Mouse (Mus musculus) G1E-ER4 (cell line): ENCODE measurements around the gene ccdc198. TPM values are rescaled to one million over a fixed set of nuclear protein-coding genes. Genes with fewer than 3 reads are reported as not detected.

ENCODE experiments used
- GATA1 ChIP-seq: IDR thresholded peaks from one replicate; pipeline ENCODE4 v1.8.0; 2012; ENCODE audit warnings: low read length, inconsistent platforms
- polyA plus RNA-seq: library from polyadenylated mRNA; stranded (reverse); fragments of >175 nt; gene quantifications from 2 replicates; pipeline ENCODE4 v1.2.3, GENCODE M21; 2012

The ccdc198 gene
- polyA plus RNA-seq, 1 experiment: not detected

- TF ChIP-seq GATA1: no peak
Measured at GRCm38 (mm10) chr14:49221771-49222170, 23.5 kb downstream of the ccdc198 start.

GRCm38 (mm10) chr14:49218677-49219076 is 26.6 kb downstream of the ccdc198 start:
- no peak for TF ChIP-seq GATA1

DNA sequence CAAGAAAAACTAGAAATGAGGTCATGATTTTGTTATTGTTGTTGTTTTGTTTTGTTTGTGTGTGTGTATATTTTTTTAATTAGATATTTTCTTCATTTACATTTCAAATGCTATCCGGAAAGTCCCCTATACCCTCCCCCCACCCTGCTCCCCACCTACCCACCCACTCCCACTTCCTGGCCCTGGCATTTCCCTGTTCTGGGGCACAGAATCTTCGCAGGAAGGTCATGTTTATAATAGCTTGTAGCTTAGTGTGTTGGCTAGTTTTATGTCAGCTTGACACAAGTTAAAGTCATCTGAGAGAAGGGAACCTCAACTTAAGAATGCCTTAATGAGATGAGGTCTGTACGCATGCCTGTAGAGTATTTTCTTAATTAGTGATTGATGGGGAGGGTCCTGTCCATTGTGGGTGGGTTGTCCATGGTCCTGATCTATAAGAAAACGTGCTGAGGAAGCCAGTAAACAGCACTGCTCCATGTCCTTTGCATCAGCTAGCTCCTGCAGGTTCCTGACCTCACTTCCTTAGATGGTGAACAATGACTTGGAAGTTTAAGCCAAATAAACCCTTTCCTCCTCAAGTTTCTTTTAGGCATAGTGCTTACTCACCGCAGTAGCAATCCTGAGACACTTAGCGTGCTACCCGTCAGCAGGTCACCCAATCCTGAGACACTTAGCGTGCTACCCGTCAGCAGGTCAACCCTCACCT is 44.0 kb downstream of the ccdc198 start:
- TF ChIP-seq GATA1: no peak

DNA sequence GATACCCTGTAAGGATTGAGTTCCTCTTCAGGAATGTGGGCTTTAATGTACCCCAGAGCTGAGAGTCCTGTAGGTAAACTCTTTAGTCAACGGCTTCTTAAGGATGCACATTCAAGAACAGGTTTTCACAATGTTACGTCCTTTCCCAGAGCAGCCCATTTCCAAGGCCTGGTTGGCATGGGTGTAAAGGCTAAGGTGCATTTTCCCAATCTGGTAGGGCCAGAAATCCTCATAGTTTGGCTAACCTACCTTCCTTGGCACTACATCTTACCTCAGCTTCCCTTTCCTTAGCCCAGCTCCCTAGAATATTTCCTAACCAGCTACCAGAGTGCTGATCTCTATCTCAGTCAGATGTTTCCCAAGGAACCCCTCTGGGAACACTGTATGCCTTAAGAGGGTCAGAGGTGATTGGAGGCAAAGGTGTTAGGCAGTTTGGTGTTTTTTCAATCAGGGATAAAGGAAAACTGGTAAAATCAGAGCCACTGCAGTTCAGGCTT is 48.2 kb downstream of the ccdc198 start:
- no peak for TF ChIP-seq GATA1

- no peak for TF ChIP-seq GATA1
Measured at GRCm38 (mm10) chr14:49186270-49186669, 59.0 kb downstream of the ccdc198 start.

GRCm38 (mm10) chr14:49179736-49180135 is 65.5 kb downstream of the ccdc198 start:
- no peak for TF ChIP-seq GATA1

GRCm38 (mm10) chr14:49173290-49174135 is 71.8 kb downstream of the ccdc198 start:
- no peak for TF ChIP-seq GATA1

- TF ChIP-seq GATA1: no peak
Measured at GRCm38 (mm10) chr14:49172582-49172988, 72.7 kb downstream of the ccdc198 start.

DNA sequence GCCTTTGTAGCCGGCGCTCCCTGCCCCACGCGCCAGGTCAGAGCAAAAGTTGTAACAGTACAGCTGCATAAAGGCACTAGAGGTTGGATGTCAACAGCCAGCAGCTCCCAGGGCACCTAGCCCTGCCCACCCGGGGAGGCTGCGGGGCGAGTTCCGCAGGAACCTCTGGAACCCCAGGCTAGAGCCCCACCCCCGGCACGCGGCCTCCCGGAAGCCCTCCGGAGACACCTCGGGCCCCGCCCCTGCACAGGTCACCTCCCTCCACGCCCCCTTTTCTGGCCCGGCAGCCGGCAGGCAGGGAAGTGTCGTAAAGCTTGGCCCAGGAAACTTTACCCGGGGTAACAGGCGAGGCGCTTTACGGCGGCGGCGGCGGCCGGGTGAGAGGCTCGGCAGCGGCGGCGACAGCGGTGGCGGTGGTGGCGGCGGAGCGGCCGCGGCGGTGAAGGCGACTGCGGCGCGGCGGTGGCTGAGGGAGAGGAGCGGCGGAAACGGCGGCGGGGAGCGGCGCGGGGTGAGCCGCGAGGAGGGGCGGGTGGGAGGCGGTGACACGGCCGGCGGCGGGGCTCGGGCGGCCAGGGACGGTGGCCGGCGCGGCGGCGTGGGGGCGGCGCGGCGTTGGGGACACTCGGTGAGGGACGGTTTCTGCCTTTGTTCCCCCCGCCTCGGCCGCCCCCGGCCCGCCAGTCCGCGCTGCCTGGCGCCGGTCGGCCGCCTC is 73.2 kb downstream of the ccdc198 start, which contains the start of gene Naa30:
Gene Naa30 (plus strand): TSS at position 360 of the 715 bp plus-strand sequence.
- TF ChIP-seq GATA1: no peak

- no peak for TF ChIP-seq GATA1
Measured at GRCm38 (mm10) chr14:49171286-49171685, 74.0 kb downstream of the ccdc198 start.

Other genes with a start within 250 kb of the ccdc198 start
- gene Ap5m1, start 179.4 kb downstream of the ccdc198 start, polyA plus RNA-seq: 1.3 and 3.8 TPM in 2 replicates
- 6.7 and 10.3 TPM in 2 replicates for gene Exoc5, start 178.8 kb downstream of the ccdc198 start, polyA plus RNA-seq
- gene Naa30, start 73.2 kb downstream of the ccdc198 start, polyA plus RNA-seq: 14.1 and 18.1 TPM in 2 replicates